Mouse (Mus musculus) Muller cell, postnatal 12 days (primary cell): ENCODE results near the gene Cstb.

ENCODE experiments used
- DNase-seq: peaks from one replicate; pipeline ENCODE4 v3.0.0-alpha.2; 2015; ENCODE audit errors: inconsistent ontology term

The Cstb gene

GRCm38 (mm10) chr10:78461767-78462166 lies 36.3 kb downstream of the Cstb start:
- DNase-seq = no peak

GRCm38 (mm10) chr10:78462945-78463768 lies 37.7 kb downstream of the Cstb start:
- DNase-seq = no peak

- no peak for DNase-seq
Measured at GRCm38 (mm10) chr10:78463769-78464167, 38.3 kb downstream of the Cstb start.

GRCm38 (mm10) chr10:78464201-78464791 lies 38.8 kb downstream of the Cstb start:
- DNase-seq = peak; percentile 25

GRCm38 (mm10) chr10:78464792-78465207 lies 39.3 kb downstream of the Cstb start, which contains the start of gene Pdxk:
TSS of gene Pdxk (minus strand) at chr10:78464975.
- peak; percentile 98 for DNase-seq

GRCm38 (mm10) chr10:78465472-78465871 lies 40.0 kb downstream of the Cstb start:
- no peak for DNase-seq

- no peak for DNase-seq
Measured at GRCm38 (mm10) chr10:78466647-78467046, 41.2 kb downstream of the Cstb start.

- peak; percentile 39 for DNase-seq
Measured at GRCm38 (mm10) chr10:78467761-78468310, 42.4 kb downstream of the Cstb start.

- DNase-seq = peak; percentile 86
Measured at GRCm38 (mm10) chr10:78470582-78471313, 45.3 kb downstream of the Cstb start.

- DNase-seq = no peak
Measured at GRCm38 (mm10) chr10:78472046-78472445, 46.6 kb downstream of the Cstb start.

- no peak for DNase-seq
Measured at GRCm38 (mm10) chr10:78473434-78473833, 48.0 kb downstream of the Cstb start.

- no peak for DNase-seq
Measured at GRCm38 (mm10) chr10:78474759-78475158, 49.3 kb downstream of the Cstb start.

- no peak for DNase-seq
Measured at GRCm38 (mm10) chr10:78476821-78477220, 51.4 kb downstream of the Cstb start.
